Mouse (Mus musculus): ENCODE measurements at regions not wholly inside any gene's neighbourhood (a gene's known extent, or its start where the extent isn't known, plus 50 kb on each side); places are given as distances from the start of the nearest gene placed in this dataset.

GRCm38 (mm10) chr1:165050176-165050575 lies 110.4 kb downstream of the Tbx19 start:
- Histone ChIP-seq H3K27ac (no peak overlapping the region), H3K4me2 (replicated peaks) (no peak overlapping the region), H3K36me3 (no peaks in the 10 kb centered on the region), H3K4me1 (0 out of 2 replicates have a peak, but pooled peaks cover 5% of the 10 kb centered on the region), H3K9ac (no peak overlapping the region), H3K27me3 (no peaks in the 10 kb centered on the region), H3K4me3 (no peak overlapping the region), H3K9me3 (no peaks in the 10 kb centered on the region)
- 85% methylated on average over 4 of the region's 4 CpGs for WGBS
- no peak for ATAC-seq (ENCODE audit: insufficient number of reproducible peaks, insufficient read depth, low FRiP score, low TSS enrichment)

GRCm38 (mm10) chr1:165046637-165047036 lies 111.3 kb upstream of the Xcl1 start:
- H3K27ac ChIP-seq: no peak overlapping the region
- H3K4me2 ChIP-seq (replicated peaks): no peak overlapping the region
- H3K9ac ChIP-seq: no peak overlapping the region
- 0 out of 2 replicates have a peak, but pooled peaks cover 5% of the 10 kb centered on the region for H3K4me1 ChIP-seq
- WGBS: 22% methylated on average over 5 of the region's 7 CpGs
- no peak overlapping the region for H3K4me3 ChIP-seq
- peak; percentile 71 for ATAC-seq (ENCODE audit: insufficient number of reproducible peaks, insufficient read depth, low FRiP score, low TSS enrichment)
- H3K36me3 ChIP-seq: no peaks in the 10 kb centered on the region
- no peaks in the 10 kb centered on the region for H3K9me3 ChIP-seq
- H3K27me3 ChIP-seq: no peaks in the 10 kb centered on the region

GRCm38 (mm10) chr1:165046056-165046455 lies 110.7 kb upstream of the Xcl1 start:
- H3K36me3 ChIP-seq: no peaks in the 10 kb centered on the region
- H3K9me3 ChIP-seq: no peaks in the 10 kb centered on the region
- H3K9ac ChIP-seq: no peak overlapping the region
- no peak overlapping the region for H3K27ac ChIP-seq
- H3K27me3 ChIP-seq: no peaks in the 10 kb centered on the region
- 67% methylated on average over 4 of the region's 4 CpGs for WGBS
- H3K4me2 ChIP-seq (replicated peaks): no peak overlapping the region
- H3K4me3 ChIP-seq: no peak overlapping the region
- H3K4me1 ChIP-seq: 0 out of 2 replicates have a peak, but pooled peaks cover 5% of the 10 kb centered on the region
- no peak for ATAC-seq (ENCODE audit: insufficient number of reproducible peaks, insufficient read depth, low FRiP score, low TSS enrichment)

GRCm38 (mm10) chr1:165043361-165043760 lies 108.0 kb upstream of the Xcl1 start:
- Histone ChIP-seq H3K4me2 (replicated peaks) (no peak overlapping the region), H3K27ac (no peak overlapping the region), H3K9me3 (no peaks in the 10 kb centered on the region), H3K36me3 (no peaks in the 10 kb centered on the region), H3K4me3 (no peak overlapping the region), H3K27me3 (no peaks in the 10 kb centered on the region), H3K9ac (no peak overlapping the region), H3K4me1 (0 out of 2 replicates have a peak, but pooled peaks cover 5% of the 10 kb centered on the region)
- no peak for ATAC-seq (ENCODE audit: insufficient number of reproducible peaks, insufficient read depth, low FRiP score, low TSS enrichment)
- 51% methylated on average over 3 of the region's 3 CpGs for WGBS

GRCm38 (mm10) chr1:165042105-165042504 lies 106.8 kb upstream of the Xcl1 start:
- ATAC-seq (ENCODE audit: insufficient number of reproducible peaks, insufficient read depth, low FRiP score, low TSS enrichment): no peak
- 64% methylated on average over 2 of the region's 2 CpGs for WGBS
- Histone ChIP-seq H3K4me1 (0 out of 2 replicates have a peak, but pooled peaks cover 5% of the 10 kb centered on the region), H3K27me3 (no peaks in the 10 kb centered on the region), H3K4me2 (replicated peaks) (no peak overlapping the region), H3K4me3 (no peak overlapping the region), H3K36me3 (no peaks in the 10 kb centered on the region), H3K9me3 (no peaks in the 10 kb centered on the region), H3K27ac (no peak overlapping the region), H3K9ac (no peak overlapping the region)

GRCm38 (mm10) chr1:165036631-165037030 lies 101.3 kb upstream of the Xcl1 start:
- Histone ChIP-seq H3K4me2 (replicated peaks) (no peak overlapping the region), H3K9me3 (no peaks in the 10 kb centered on the region), H3K36me3 (no peaks in the 10 kb centered on the region), H3K27me3 (no peaks in the 10 kb centered on the region), H3K4me3 (no peak overlapping the region), H3K4me1 (no peaks in the 10 kb centered on the region), H3K27ac (no peak overlapping the region), H3K9ac (no peak overlapping the region)
- ATAC-seq (ENCODE audit: insufficient number of reproducible peaks, insufficient read depth, low FRiP score, low TSS enrichment): no peak
- 71% methylated on average over 3 of the region's 3 CpGs for WGBS

GRCm38 (mm10) chr1:165035618-165036017 lies 100.3 kb upstream of the Xcl1 start:
- Histone ChIP-seq H3K27me3 (no peaks in the 10 kb centered on the region), H3K4me1 (no peaks in the 10 kb centered on the region), H3K9me3 (no peaks in the 10 kb centered on the region), H3K4me3 (no peak overlapping the region), H3K4me2 (replicated peaks) (no peak overlapping the region), H3K27ac (no peak overlapping the region), H3K36me3 (no peaks in the 10 kb centered on the region), H3K9ac (no peak overlapping the region)
- WGBS: 82% methylated on average over 1 of the region's 1 CpGs
- no peak for ATAC-seq (ENCODE audit: insufficient number of reproducible peaks, insufficient read depth, low FRiP score, low TSS enrichment)

GRCm38 (mm10) chr1:165020960-165021563 lies 85.7 kb upstream of the Xcl1 start:
- Histone ChIP-seq H3K9ac (no peak overlapping the region), H3K4me3 (no peak overlapping the region), H3K4me2 (replicated peaks) (no peak overlapping the region), H3K9me3 (no peaks in the 10 kb centered on the region), H3K36me3 (no peaks in the 10 kb centered on the region), H3K4me1 (no peaks in the 10 kb centered on the region), H3K27ac (no peak overlapping the region), H3K27me3 (no peaks in the 10 kb centered on the region)
- 68% methylated on average over 10 of the region's 10 CpGs for WGBS
- ATAC-seq (ENCODE audit: insufficient number of reproducible peaks, insufficient read depth, low FRiP score, low TSS enrichment): no peak

GRCm38 (mm10) chr1:165018692-165019309 lies 83.5 kb upstream of the Xcl1 start:
- peak; percentile 87 for ATAC-seq (ENCODE audit: insufficient number of reproducible peaks, insufficient read depth, low FRiP score, low TSS enrichment)
- no peaks in the 10 kb centered on the region for H3K4me1 ChIP-seq
- peak overlapping the region; percentile 33 for H3K4me3 ChIP-seq
- 19% methylated on average over 16 of the region's 16 CpGs for WGBS
- peak overlapping the region; percentile 49 for H3K4me2 ChIP-seq (replicated peaks)
- H3K9ac ChIP-seq: 0 out of 2 replicates have a peak overlapping the region, but pooled peaks have one; percentile 8
- no peaks in the 10 kb centered on the region for H3K27me3 ChIP-seq
- no peak overlapping the region for H3K27ac ChIP-seq
- H3K9me3 ChIP-seq: no peaks in the 10 kb centered on the region
- no peaks in the 10 kb centered on the region for H3K36me3 ChIP-seq

- Histone ChIP-seq H3K9ac (no peak overlapping the region), H3K4me2 (replicated peaks) (no peak overlapping the region), H3K36me3 (no peaks in the 10 kb centered on the region), H3K4me1 (no peaks in the 10 kb centered on the region), H3K27me3 (no peaks in the 10 kb centered on the region), H3K4me3 (no peak overlapping the region), H3K27ac (no peak overlapping the region), H3K9me3 (no peaks in the 10 kb centered on the region)
- no peak for ATAC-seq (ENCODE audit: insufficient number of reproducible peaks, insufficient read depth, low FRiP score, low TSS enrichment)
- WGBS: 84% methylated on average over 4 of the region's 4 CpGs
These were observed 82.9 kb upstream of the Xcl1 start for GRCm38 (mm10) chr1:165018236-165018635.

GRCm38 (mm10) chr1:165017793-165018192 lies 82.5 kb upstream of the Xcl1 start:
- no peak for ATAC-seq (ENCODE audit: insufficient number of reproducible peaks, insufficient read depth, low FRiP score, low TSS enrichment)

GRCm38 (mm10) chr1:165014328-165014727 lies 79.0 kb upstream of the Xcl1 start:
- 70% methylated on average over 1 of the region's 1 CpGs for WGBS
- Histone ChIP-seq H3K4me1 (no peaks in the 10 kb centered on the region), H3K4me3 (no peak overlapping the region), H3K36me3 (no peaks in the 10 kb centered on the region), H3K9ac (no peak overlapping the region), H3K27ac (no peak overlapping the region), H3K27me3 (no peaks in the 10 kb centered on the region), H3K9me3 (no peaks in the 10 kb centered on the region), H3K4me2 (replicated peaks) (no peak overlapping the region)
- no peak for ATAC-seq (ENCODE audit: insufficient number of reproducible peaks, insufficient read depth, low FRiP score, low TSS enrichment)

More at GRCm38 (mm10) chr1:165017793-165018192, 82.5 kb upstream of the Xcl1 start:
- no peaks in the 10 kb centered on the region for H3K9me3 ChIP-seq
- WGBS: 87% methylated on average over 6 of the region's 6 CpGs
- no peak overlapping the region for H3K4me2 ChIP-seq (replicated peaks)
- H3K4me1 ChIP-seq: no peaks in the 10 kb centered on the region
- no peak overlapping the region for H3K9ac ChIP-seq
- no peak overlapping the region for H3K27ac ChIP-seq
- H3K27me3 ChIP-seq: no peaks in the 10 kb centered on the region
- no peaks in the 10 kb centered on the region for H3K36me3 ChIP-seq
- H3K4me3 ChIP-seq: no peak overlapping the region
